Mouse (Mus musculus): ENCODE measurements around the gene Ttc23.

DNA sequence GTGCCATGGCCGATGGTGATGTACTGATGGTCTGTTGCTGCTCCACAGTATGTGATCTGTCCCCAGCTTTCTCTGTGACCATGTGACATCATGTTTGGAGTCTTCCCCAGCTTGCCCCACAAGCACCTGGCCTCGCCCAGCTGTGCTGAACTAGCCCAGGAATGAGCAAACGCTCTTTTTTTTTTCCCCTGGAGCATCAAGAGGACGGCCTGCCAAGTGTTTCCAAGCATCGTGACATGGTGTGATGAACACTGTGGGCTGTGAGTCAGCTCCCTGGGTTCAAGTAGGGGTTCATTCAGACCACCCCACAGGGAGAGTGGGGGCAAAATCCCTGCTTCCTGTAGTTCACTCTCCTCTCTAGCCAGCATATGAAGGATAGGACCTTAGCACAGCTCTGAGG is 26.4 kb downstream of the Ttc23 start:
- no peak for TF ChIP-seq POLR2A (IDR thresholded peaks at IDR 0.05; ENCODE audit: insufficient read depth, low read length)
- TF ChIP-seq CTCF (IDR thresholded peaks at IDR 0.05; ENCODE audit: low read depth, low read length), result no peak
- TF ChIP-seq EP300 (IDR thresholded peaks at IDR 0.05; ENCODE audit: insufficient read depth, low read depth, low read length), result no peak
